Mouse (Mus musculus) CH12.LX (cell line): Measurements from ENCODE around the gene Mmp15. TPM values are rescaled to one million over a fixed set of nuclear protein-coding genes. Genes with fewer than 3 reads are reported as not detected.

Source experiments
- DNase-seq: peaks from one replicate; pipeline ENCODE4 v3.0.0-alpha.2; 2013; ENCODE audit errors: extremely low read depth
- H3K27ac ChIP-seq: 2 replicates; pipeline ENCODE4 v1.5.1; 2012; ENCODE audit warnings: low read depth, mild to moderate bottlenecking, control low read depth, moderate library complexity; ENCODE audit not compliant: insufficient read depth
- H3K27me3 ChIP-seq: replicated peaks from 2 replicates; pipeline ENCODE3; 2012; ENCODE audit warnings: inconsistent platforms
- H3K36me3 ChIP-seq, 2 experiments: replicated peaks in 1 of 2; 2 replicates each; pipeline versions ENCODE3 to v1.6.1; 2012; ENCODE audit warnings: inconsistent platforms in 1 of 2, low read length in 1 of 2, mild to moderate bottlenecking in 1 of 2, mixed read lengths in 1 of 2, moderate library complexity in 1 of 2; ENCODE audit not compliant: control insufficient read depth in 1 of 2, insufficient read depth in 1 of 2
- H3K4me1 ChIP-seq, 2 experiments: 2 replicates each; pipeline ENCODE4 v1.6.1; 2012; ENCODE audit warnings: inconsistent platforms in 1 of 2, moderate library complexity in 1 of 2; ENCODE audit not compliant: insufficient read depth in 2 of 2, control insufficient read depth in 1 of 2
- H3K4me2 ChIP-seq: 2 replicates; pipeline ENCODE4 v1.6.1; 2012; ENCODE audit warnings: low read depth, mild to moderate bottlenecking, control low read depth; ENCODE audit not compliant: poor library complexity, insufficient read depth, severe bottlenecking
- H3K4me3 ChIP-seq, 3 experiments: fragments of 150-350 bp in 1 of 3; sonication (generic) in 1 of 3; replicated peaks in 1 of 3; 2 replicates each; pipeline versions ENCODE3 to v1.5.1; 2011 to 2012; ENCODE audit warnings: low read depth in 2 of 3, low read length in 2 of 3, mild to moderate bottlenecking in 2 of 3, moderate library complexity in 2 of 3, control low read depth in 1 of 3, improper control_type of control experiment in 1 of 3, inconsistent platforms in 1 of 3, mixed read lengths in 1 of 3; ENCODE audit not compliant: poor library complexity in 1 of 3
- H3K79me2 ChIP-seq: replicated peaks from 2 replicates; pipeline ENCODE4 v1.6.1; 2012; ENCODE audit warnings: mild to moderate bottlenecking, moderate library complexity; ENCODE audit not compliant: control insufficient read depth, poor library complexity, insufficient read depth, severe bottlenecking; ENCODE audit errors: extremely low read depth
- H3K9ac ChIP-seq: 2 replicates; pipeline ENCODE4 v1.6.1; 2012; ENCODE audit warnings: low read depth, mild to moderate bottlenecking, control low read depth, moderate library complexity; ENCODE audit not compliant: insufficient read depth
- H3K9me3 ChIP-seq: replicated peaks from 2 replicates; pipeline ENCODE3; 2012; ENCODE audit warnings: low read length, inconsistent platforms, mixed read lengths
- CHD1 ChIP-seq: IDR thresholded peaks from 2 replicates; pipeline ENCODE4 v1.6.1; 2012; ENCODE audit warnings: low read depth, low read length, improper control_type of control experiment, inconsistent platforms
- E2F4 ChIP-seq: IDR thresholded peaks from 2 replicates; pipeline ENCODE4 v1.6.1; 2011; ENCODE audit warnings: low read depth, low read length, improper control_type of control experiment; ENCODE audit not compliant: insufficient replicate concordance
- EP300 ChIP-seq: IDR thresholded peaks from 2 replicates; pipeline ENCODE4 v1.6.1; 2011; ENCODE audit warnings: low read length, improper control_type of control experiment
- HCFC1 ChIP-seq: IDR thresholded peaks from 2 replicates; pipeline ENCODE4 v1.6.1; 2012; ENCODE audit warnings: low read depth, mild to moderate bottlenecking, inconsistent platforms, low read length, improper control_type of control experiment
- JUN ChIP-seq: IDR thresholded peaks from 2 replicates; pipeline ENCODE4 v1.6.1; 2011; ENCODE audit warnings: low read depth, mild to moderate bottlenecking, low read length, improper control_type of control experiment, moderate library complexity; ENCODE audit not compliant: insufficient read depth
- JUND ChIP-seq: conservative IDR thresholded peaks from 2 replicates; pipeline ENCODE4 v1.6.1; 2011; ENCODE audit warnings: low read depth, low read length, improper control_type of control experiment
- KAT2A ChIP-seq: IDR thresholded peaks from 2 replicates; pipeline ENCODE4 v1.6.1; 2012; ENCODE audit warnings: low read length, improper control_type of control experiment, inconsistent platforms; ENCODE audit not compliant: insufficient replicate concordance
- MAFK ChIP-seq: IDR thresholded peaks from 2 replicates; pipeline ENCODE4 v1.6.1; 2011; ENCODE audit warnings: low read length, improper control_type of control experiment; ENCODE audit not compliant: insufficient replicate concordance
- NELFE ChIP-seq: IDR thresholded peaks from 2 replicates; pipeline ENCODE4 v1.6.1; 2011; ENCODE audit warnings: low read depth, low read length, improper control_type of control experiment
- NRF1 ChIP-seq: IDR thresholded peaks from 2 replicates; pipeline ENCODE4 v1.6.1; 2014; ENCODE audit warnings: low read depth, mild to moderate bottlenecking, inconsistent platforms, low read length, improper control_type of control experiment, moderate library complexity
- PAX5 ChIP-seq: IDR thresholded peaks from 2 replicates; pipeline ENCODE4 v1.6.1; 2012; ENCODE audit warnings: low read length, inconsistent platforms, mixed read lengths
- SMC3 ChIP-seq: IDR thresholded peaks from 2 replicates; pipeline ENCODE4 v1.6.1; 2011; ENCODE audit warnings: low read depth, low read length, improper control_type of control experiment
- TCF12 ChIP-seq: IDR thresholded peaks from 2 replicates; pipeline ENCODE4 v1.6.1; 2014; ENCODE audit warnings: low read depth, mild to moderate bottlenecking, inconsistent platforms, low read length, improper control_type of control experiment
- UBTF ChIP-seq: IDR thresholded peaks from 2 replicates; pipeline ENCODE4 v1.6.1; 2012; ENCODE audit warnings: low read depth, mild to moderate bottlenecking, inconsistent platforms, low read length, improper control_type of control experiment, moderate library complexity
- USF2 ChIP-seq: conservative IDR thresholded peaks from 2 replicates; pipeline ENCODE4 v1.6.1; 2011; ENCODE audit warnings: low read depth, low read length, improper control_type of control experiment
- ZC3H11A ChIP-seq: IDR thresholded peaks from 2 replicates; pipeline ENCODE4 v1.6.1; 2012; ENCODE audit warnings: low read depth, mild to moderate bottlenecking, inconsistent platforms, low read length, improper control_type of control experiment
- ZKSCAN1 ChIP-seq: IDR thresholded peaks from 2 replicates; pipeline ENCODE4 v1.6.1; 2012; ENCODE audit warnings: low read depth, inconsistent platforms, low read length, improper control_type of control experiment, borderline replicate concordance
- ZMIZ1 ChIP-seq: IDR thresholded peaks from 2 replicates; pipeline ENCODE4 v1.6.1; 2012; ENCODE audit warnings: low read depth, mild to moderate bottlenecking, inconsistent platforms, low read length, improper control_type of control experiment
- dilution Hi-C: fragments of 300-500 bp; cut with MboI; formaldehyde crosslinking; loops from 2 replicates; pipeline ENCODE4 v1.14.3; 2020; ENCODE audit warnings: low sequenced_read_pairs; ENCODE audit not compliant: extremely low pct_unique_long_range_greater_than_20kb, extremely low pct_ligation_motif_present
- in situ Hi-C: fragments of 300-500 bp; cut with MboI; formaldehyde crosslinking; loops from 3 replicates; pipeline ENCODE4 v1.14.3; 2019; ENCODE audit warnings: low sequenced_read_pairs, low pct_ligation_motif_present, low pct_unique_long_range_greater_than_20kb, mixed read lengths
- polyA plus RNA-seq: library from polyadenylated mRNA; unstranded; fragments of >175 nt; gene quantifications from 2 replicates; pipeline ENCODE4 v1.2.1, GENCODE M21; 2012; ENCODE audit warnings: low read depth; ENCODE audit not compliant: insufficient read length
- total RNA-seq, 2 experiments: library from RNA; depleted of rRNA; stranded (reverse); fragments of 300-350 nt in 1 of 2; fragments of >200 nt in 1 of 2; gene quantifications; 2 replicates each; pipeline ENCODE4 v1.2.3; 2012 to 2014

Gene Mmp15
- total and polyA plus RNA-seq, 3 experiments: 0.04 to 0.44 TPM; not detected in 1

DNA sequence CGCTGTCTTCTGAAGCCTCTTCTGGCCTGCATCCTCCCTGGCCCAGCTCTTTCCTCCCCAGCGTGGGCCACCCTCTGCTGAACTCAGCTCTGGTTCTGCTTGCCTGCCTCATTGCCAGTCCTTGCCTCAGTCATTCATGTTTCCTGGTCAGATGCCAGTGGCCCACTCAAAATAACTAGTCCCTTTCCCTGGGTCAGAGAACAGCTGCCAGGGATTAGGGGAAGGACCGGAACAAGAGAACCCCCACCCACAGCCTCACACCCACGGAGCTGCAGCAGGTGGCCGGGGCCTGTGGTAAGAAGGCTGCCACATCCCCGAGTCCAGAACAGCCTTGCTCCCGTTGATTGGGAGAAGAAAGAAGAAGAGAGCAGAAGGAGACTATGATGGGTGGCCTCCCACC lies 49.0 kb downstream of the Mmp15 start:
- Histone ChIP-seq H3K79me2 (no peaks in the 10 kb centered on the region), H3K27me3 (no peaks in the 10 kb centered on the region), H3K9ac (no peak overlapping the region), H3K9me3 (no peaks in the 10 kb centered on the region), H3K4me3 (no peak overlapping the region), H3K36me3 (no peaks in the 10 kb centered on the region), H3K4me2 (no peak overlapping the region), H3K27ac (no peak overlapping the region), H3K4me1 (no peaks in the 10 kb centered on the region; a peak in 1 of 4 replicates)
- no peak for DNase-seq
- TF ChIP-seq UBTF (no peak), JUN (no peak), NELFE (no peak), HCFC1 (no peak), TCF12 (no peak), ZMIZ1 (no peak), ZKSCAN1 (no peak)
- dilution Hi-C loops: no loop called here
- in situ Hi-C loops: no loop called here

DNA sequence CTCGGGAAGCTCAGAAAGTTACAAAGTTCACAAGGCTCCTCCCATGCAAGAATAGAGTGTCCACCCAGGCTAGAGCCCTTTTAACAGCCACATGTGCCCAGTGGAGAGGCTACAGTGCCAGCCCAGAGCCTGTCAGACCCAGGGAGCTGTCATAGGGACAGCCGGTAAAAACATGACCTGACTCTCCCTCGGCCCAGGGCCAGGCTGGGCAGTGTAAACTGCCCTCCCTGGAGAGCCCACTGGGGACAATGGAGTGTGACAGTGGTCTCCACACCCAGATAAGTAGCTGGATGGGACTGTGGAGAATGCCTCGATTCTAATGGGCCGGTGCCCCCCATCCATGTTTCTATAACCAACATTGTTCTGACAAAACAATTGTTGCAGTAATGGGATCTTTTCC lies 57.5 kb downstream of the Mmp15 start:
- H3K27ac ChIP-seq: no peak overlapping the region
- dilution Hi-C loops: no loop called here
- no peaks in the 10 kb centered on the region for H3K9me3 ChIP-seq
- peaks cover 0 to 9% of the 10 kb centered on the region in 2 experiments for H3K36me3 ChIP-seq
- no peak overlapping the region for H3K9ac ChIP-seq
- no peak for DNase-seq
- H3K27me3 ChIP-seq: no peaks in the 10 kb centered on the region
- H3K4me3 ChIP-seq: no peak overlapping the region
- TF ChIP-seq UBTF (no peak), USF2 (no peak), JUND (no peak), NRF1 (no peak), SMC3 (no peak)
- in situ Hi-C loops: no loop called here
- no peak overlapping the region for H3K4me2 ChIP-seq
- no peaks in the 10 kb centered on the region for H3K79me2 ChIP-seq
- no peaks in the 10 kb centered on the region for H3K4me1 ChIP-seq

DNA sequence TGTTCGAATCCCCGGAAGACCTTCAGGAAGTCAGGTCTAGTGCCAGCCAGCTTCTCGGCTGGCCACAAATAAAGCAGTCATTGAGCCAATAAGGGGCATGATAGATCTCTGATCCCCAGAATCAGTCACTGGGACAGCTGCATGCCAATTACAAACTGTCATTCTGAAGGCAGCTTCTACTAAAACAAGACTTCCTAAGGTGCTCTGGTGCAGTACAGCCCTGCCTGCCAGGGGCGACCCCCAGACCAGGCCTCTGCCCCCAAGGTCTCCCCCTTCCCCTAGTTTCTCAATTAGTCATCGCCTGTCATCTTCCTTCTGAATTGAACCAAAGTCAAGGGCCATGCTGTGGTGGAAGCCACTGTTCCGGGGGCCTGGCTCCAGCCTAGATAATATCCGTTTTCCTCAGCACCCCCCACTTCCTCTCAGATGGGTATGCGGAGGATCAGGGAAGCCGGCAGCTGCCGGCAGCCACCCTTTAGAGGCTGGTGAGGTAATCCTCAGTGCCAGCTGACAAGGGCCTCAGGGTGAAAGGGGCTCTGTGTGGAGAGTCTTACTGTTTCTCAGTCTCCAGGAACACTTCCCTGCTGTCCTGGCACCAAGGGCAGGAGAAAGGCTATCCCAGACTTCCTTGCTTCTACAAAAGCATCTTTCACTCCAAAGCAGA lies 59.4 kb downstream of the Mmp15 start:
- Histone ChIP-seq H3K4me3 (no peak overlapping the region), H3K9me3 (no peaks in the 10 kb centered on the region), H3K27me3 (no peaks in the 10 kb centered on the region), H3K4me1 (no peaks in the 10 kb centered on the region), H3K9ac (no peak overlapping the region), H3K27ac (no peak overlapping the region), H3K4me2 (no peak overlapping the region), H3K79me2 (no peaks in the 10 kb centered on the region)
- dilution Hi-C loops: no loop called here
- in situ Hi-C loops: no loop called here
- TF ChIP-seq KAT2A (no peak), E2F4 (no peak), ZC3H11A (no peak), USF2 (no peak), NRF1 (no peak), MAFK (no peak), EP300 (no peak), PAX5 (no peak), CHD1 (no peak)
- TF ChIP-seq, all 38 proteins: peak for 0
- H3K36me3 ChIP-seq: peaks cover 0 to 9% of the 10 kb centered on the region in 2 experiments
- DNase-seq: no peak
